Mouse (Mus musculus) olfactory bulb, adult 2 months (tissue): ENCODE measurements at regions not wholly inside any gene's neighbourhood (a gene's known extent, or its start where the extent isn't known, plus 50 kb on each side); places are given as distances from the start of the nearest gene placed in this dataset.

ENCODE experiments used
- CTCF ChIP-seq: fragments of 200-500 bp; IDR thresholded peaks from 2 replicates; pipeline ENCODE4 v1.5.1; 2012; ENCODE audit warnings: low read depth, mild to moderate bottlenecking, low read length, moderate library complexity; ENCODE audit not compliant: insufficient read depth
- POLR2A ChIP-seq: fragments of 200-500 bp; IDR thresholded peaks from 2 replicates; pipeline ENCODE4 v1.6.1; 2012; ENCODE audit warnings: mild to moderate bottlenecking, low read depth, low read length, moderate library complexity; ENCODE audit not compliant: insufficient read depth

GRCm38 (mm10) chr9:61573634-61574359 is 201.6 kb downstream of the Tle3 start:
- TF ChIP-seq CTCF (no peak), POLR2A (no peak)
